Mouse (Mus musculus): ENCODE results near the gene Dydc1. TPM values are rescaled to one million over a fixed set of nuclear protein-coding genes. Genes with fewer than 3 reads are reported as not detected.

The Dydc1 gene
- polyA plus RNA-seq, 1 experiment from 2014 or later: 0.19 TPM

DNA sequence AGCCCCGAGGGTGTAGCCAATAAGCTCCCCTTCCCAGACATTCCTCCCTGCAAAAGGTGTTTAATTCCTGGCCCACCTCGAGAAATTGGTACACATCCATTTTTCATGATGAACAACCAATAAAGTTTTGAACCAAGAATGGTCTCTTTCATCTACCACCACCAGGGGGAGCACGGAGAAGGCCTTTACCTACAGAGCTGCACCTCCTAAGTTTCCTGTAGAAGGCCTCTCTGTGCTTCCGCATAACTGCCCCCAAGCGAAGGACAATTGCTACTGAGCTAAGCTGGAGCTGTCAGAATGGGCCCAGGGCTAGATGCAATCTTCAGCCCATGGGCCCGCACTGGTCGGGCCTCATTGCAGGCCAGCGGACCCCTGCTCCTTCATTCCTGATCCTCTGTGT, 18.1 kb downstream of the Dydc1 start:
- Histone ChIP-seq H3K9ac (ENCODE audit: low read length) (no peak overlapping the region), H3K36me3 (ENCODE audit: control insufficient read depth, insufficient read depth, low read length) (no peaks in the 10 kb centered on the region), H3K9me3 (ENCODE audit: control insufficient read depth, low read length) (no peaks in the 10 kb centered on the region), H3K27me3 (ENCODE audit: control insufficient read depth, insufficient read depth, low read depth, low read length) (no peaks in the 10 kb centered on the region), H3K4me1 (replicated peaks; ENCODE audit: control insufficient read depth, insufficient read depth, low read length) (no peaks in the 10 kb centered on the region), H3K4me2 (ENCODE audit: low read depth, low read length) (no peak overlapping the region), H3K4me3 (ENCODE audit: low read length) (no peak overlapping the region), H3K27ac (ENCODE audit: low read length) (no peak overlapping the region)
- WGBS: 42% methylated on average over 8 of the region's 8 CpGs
- 0 out of 2 replicates have a peak, but pooled peaks have one; percentile 23 for ATAC-seq (ENCODE audit: low read depth)

DNA sequence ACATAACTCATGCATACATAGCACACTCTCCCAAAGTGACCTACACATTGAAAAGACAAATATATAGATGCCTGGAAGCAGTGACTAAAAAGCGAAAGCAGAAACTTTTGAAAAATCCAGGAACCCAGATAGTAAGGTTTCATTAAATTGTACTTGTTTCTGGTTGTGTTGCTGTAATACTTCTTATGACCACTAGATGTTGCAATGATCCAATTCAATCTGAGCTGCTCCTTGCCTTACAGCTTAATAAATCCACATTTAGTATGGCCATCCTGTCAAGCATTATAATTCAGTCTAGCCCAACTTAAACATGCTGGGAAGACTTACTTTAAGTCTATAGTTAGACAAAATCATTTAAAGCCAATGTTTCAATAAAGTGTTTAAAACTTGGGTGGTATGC, 21.4 kb downstream of the Dydc1 start:
- H3K9ac ChIP-seq (ENCODE audit: low read length): no peak overlapping the region
- no peak for ATAC-seq (ENCODE audit: low read depth)
- no peaks in the 10 kb centered on the region for H3K4me1 ChIP-seq (replicated peaks; ENCODE audit: control insufficient read depth, insufficient read depth, low read length)
- no peaks in the 10 kb centered on the region for H3K27me3 ChIP-seq (ENCODE audit: control insufficient read depth, insufficient read depth, low read depth, low read length)
- no peak overlapping the region for H3K4me3 ChIP-seq (ENCODE audit: low read length)
- H3K27ac ChIP-seq (ENCODE audit: low read length): no peak overlapping the region
- 46% methylated on average over 1 of the region's 1 CpGs for WGBS
- H3K4me2 ChIP-seq (ENCODE audit: low read depth, low read length): no peak overlapping the region
- H3K9me3 ChIP-seq (ENCODE audit: control insufficient read depth, low read length): no peaks in the 10 kb centered on the region
- no peaks in the 10 kb centered on the region for H3K36me3 ChIP-seq (ENCODE audit: control insufficient read depth, insufficient read depth, low read length)

DNA sequence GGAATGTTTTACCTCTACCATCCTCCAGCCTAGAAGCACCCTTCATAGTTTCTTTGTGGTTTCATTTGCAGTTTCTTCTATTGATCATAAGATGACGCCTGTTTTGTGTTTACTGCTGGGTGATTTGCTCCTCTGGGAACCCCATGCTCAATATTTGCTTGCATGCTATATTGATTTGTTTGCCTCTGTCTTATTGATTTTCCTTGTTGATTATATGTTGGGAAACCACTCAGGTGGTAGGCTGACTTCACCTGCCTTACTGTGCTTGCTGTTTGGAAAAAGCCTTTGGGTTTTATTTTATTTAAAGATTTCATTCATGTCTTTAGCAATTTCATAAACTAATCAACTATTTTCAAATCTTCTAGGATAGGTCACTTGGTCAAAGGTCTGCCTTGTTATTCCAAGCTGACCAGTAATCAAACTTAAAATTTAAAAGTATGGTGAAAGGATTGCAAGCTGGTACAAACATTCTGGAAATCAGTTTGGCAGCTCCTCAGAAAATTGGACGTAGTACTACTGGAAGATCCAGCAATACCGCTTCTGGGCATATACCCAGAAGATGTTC, 23.7 kb downstream of the Dydc1 start:
- no peaks in the 10 kb centered on the region for H3K27me3 ChIP-seq (ENCODE audit: control insufficient read depth, insufficient read depth, low read depth, low read length)
- H3K4me1 ChIP-seq (replicated peaks; ENCODE audit: control insufficient read depth, insufficient read depth, low read length): no peaks in the 10 kb centered on the region
- H3K4me2 ChIP-seq (ENCODE audit: low read depth, low read length): no peak overlapping the region
- WGBS: 85% methylated on average over 3 of the region's 3 CpGs
- H3K4me3 ChIP-seq (ENCODE audit: low read length): no peak overlapping the region
- no peak overlapping the region for H3K9ac ChIP-seq (ENCODE audit: low read length)
- no peaks in the 10 kb centered on the region for H3K36me3 ChIP-seq (ENCODE audit: control insufficient read depth, insufficient read depth, low read length)
- no peaks in the 10 kb centered on the region for H3K9me3 ChIP-seq (ENCODE audit: control insufficient read depth, low read length)
- no peak for ATAC-seq (ENCODE audit: low read depth)
- H3K27ac ChIP-seq (ENCODE audit: low read length): no peak overlapping the region

DNA sequence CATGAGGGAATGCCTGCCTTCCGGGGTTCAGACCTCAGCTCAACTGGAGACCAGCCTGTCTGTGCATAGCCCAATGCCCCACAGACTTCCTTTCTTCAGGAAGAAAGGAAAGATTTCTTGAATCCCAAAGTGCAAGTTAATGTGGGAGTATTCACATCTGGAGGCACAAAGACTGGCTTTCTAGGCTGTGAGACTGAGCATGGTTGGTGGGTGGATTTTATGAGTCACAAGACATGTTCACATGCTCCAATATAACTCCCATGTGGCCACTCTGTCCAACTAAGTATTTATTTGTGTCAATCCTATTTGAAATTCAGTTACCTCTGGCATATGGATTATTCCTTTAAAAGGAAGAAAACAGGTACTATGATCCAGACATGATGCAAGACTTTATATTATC, 26.0 kb downstream of the Dydc1 start:
- Histone ChIP-seq H3K27ac (ENCODE audit: low read length) (no peak overlapping the region), H3K9ac (ENCODE audit: low read length) (no peak overlapping the region), H3K9me3 (ENCODE audit: control insufficient read depth, low read length) (no peaks in the 10 kb centered on the region), H3K4me1 (replicated peaks; ENCODE audit: control insufficient read depth, insufficient read depth, low read length) (no peaks in the 10 kb centered on the region), H3K4me2 (ENCODE audit: low read depth, low read length) (no peak overlapping the region), H3K27me3 (ENCODE audit: control insufficient read depth, insufficient read depth, low read depth, low read length) (no peaks in the 10 kb centered on the region), H3K4me3 (ENCODE audit: low read length) (no peak overlapping the region), H3K36me3 (ENCODE audit: control insufficient read depth, insufficient read depth, low read length) (no peaks in the 10 kb centered on the region)
- WGBS: 89% methylated on average over 1 of the region's 1 CpGs
- ATAC-seq (ENCODE audit: low read depth): no peak

DNA sequence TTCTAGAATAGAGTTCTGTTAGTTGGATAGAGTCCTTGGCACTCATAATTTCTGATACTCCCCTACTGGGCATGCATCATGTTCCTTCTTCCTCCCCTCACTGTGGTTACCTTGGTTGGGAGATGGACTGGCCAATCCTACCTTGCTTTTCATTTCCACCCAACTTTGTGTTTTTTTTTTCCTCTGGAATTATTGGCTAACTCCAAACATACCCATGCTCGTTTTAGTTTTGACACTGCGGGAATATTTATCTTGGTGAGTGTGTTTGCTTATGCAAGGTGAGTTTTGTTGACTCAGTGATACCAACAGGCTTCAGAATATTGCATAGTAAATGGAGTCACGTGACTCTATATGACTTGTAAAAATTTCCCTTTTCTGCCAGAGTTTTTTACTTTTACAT, 28.0 kb downstream of the Dydc1 start:
- no peak overlapping the region for H3K4me3 ChIP-seq (ENCODE audit: low read length)
- 57% methylated on average over 3 of the region's 3 CpGs for WGBS
- no peaks in the 10 kb centered on the region for H3K36me3 ChIP-seq (ENCODE audit: control insufficient read depth, insufficient read depth, low read length)
- H3K9ac ChIP-seq (ENCODE audit: low read length): no peak overlapping the region
- no peak overlapping the region for H3K27ac ChIP-seq (ENCODE audit: low read length)
- H3K4me1 ChIP-seq (replicated peaks; ENCODE audit: control insufficient read depth, insufficient read depth, low read length): no peaks in the 10 kb centered on the region
- no peaks in the 10 kb centered on the region for H3K27me3 ChIP-seq (ENCODE audit: control insufficient read depth, insufficient read depth, low read depth, low read length)
- H3K4me2 ChIP-seq (ENCODE audit: low read depth, low read length): no peak overlapping the region
- no peak for ATAC-seq (ENCODE audit: low read depth)
- no peaks in the 10 kb centered on the region for H3K9me3 ChIP-seq (ENCODE audit: control insufficient read depth, low read length)

DNA sequence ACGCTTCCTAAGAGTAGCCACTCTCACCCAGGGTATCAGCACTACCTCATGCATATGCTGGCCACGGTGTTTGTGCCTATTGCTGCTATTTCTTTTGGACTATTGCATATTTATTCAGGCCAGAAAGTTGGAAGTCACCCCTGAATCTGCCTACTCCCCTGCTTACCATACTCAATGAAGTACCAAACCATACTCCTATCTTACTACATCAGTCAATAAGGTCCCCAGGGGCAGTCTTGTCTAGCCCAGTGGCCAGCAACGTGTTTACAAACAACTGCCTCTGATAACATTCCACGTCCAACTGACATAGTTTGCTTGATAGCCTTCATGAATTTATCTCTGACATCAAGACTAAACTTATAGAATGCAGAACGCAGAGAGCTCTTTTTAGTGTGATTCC, 28.5 kb downstream of the Dydc1 start:
- no peak for ATAC-seq (ENCODE audit: low read depth)
- no peaks in the 10 kb centered on the region for H3K9me3 ChIP-seq (ENCODE audit: control insufficient read depth, low read length)

DNA sequence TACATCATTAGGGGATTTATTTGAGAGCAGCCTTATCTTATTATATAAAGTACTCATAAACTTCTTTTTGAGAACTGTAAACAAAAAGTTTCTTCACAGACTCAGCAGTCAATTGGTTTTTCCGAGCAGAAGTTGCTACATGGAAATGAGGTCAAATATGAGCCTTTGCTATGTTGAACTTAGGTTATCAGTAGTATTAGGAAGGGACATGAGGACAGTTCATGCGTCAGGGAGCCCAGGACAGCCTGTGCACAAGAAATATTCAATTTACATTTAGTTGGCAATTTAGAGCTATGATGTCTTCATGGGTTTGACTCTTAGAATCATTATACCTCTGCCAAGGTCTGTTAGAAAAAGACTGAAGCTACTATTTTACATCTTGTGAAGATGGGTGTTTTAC, 29.6 kb downstream of the Dydc1 start:
- H3K9ac ChIP-seq (ENCODE audit: low read length): no peak overlapping the region
- ATAC-seq (ENCODE audit: low read depth): no peak

More for the DNA sequence above, 28.5 kb downstream of the Dydc1 start:
- H3K4me3 ChIP-seq (ENCODE audit: low read length): no peak overlapping the region
- no peak overlapping the region for H3K9ac ChIP-seq (ENCODE audit: low read length)
- H3K4me2 ChIP-seq (ENCODE audit: low read depth, low read length): no peak overlapping the region
- no peak overlapping the region for H3K27ac ChIP-seq (ENCODE audit: low read length)
- H3K27me3 ChIP-seq (ENCODE audit: control insufficient read depth, insufficient read depth, low read depth, low read length): no peaks in the 10 kb centered on the region
- WGBS: 73% methylated on average over 5 of the region's 5 CpGs
- no peaks in the 10 kb centered on the region for H3K4me1 ChIP-seq (replicated peaks; ENCODE audit: control insufficient read depth, insufficient read depth, low read length)
- no peaks in the 10 kb centered on the region for H3K36me3 ChIP-seq (ENCODE audit: control insufficient read depth, insufficient read depth, low read length)

DNA sequence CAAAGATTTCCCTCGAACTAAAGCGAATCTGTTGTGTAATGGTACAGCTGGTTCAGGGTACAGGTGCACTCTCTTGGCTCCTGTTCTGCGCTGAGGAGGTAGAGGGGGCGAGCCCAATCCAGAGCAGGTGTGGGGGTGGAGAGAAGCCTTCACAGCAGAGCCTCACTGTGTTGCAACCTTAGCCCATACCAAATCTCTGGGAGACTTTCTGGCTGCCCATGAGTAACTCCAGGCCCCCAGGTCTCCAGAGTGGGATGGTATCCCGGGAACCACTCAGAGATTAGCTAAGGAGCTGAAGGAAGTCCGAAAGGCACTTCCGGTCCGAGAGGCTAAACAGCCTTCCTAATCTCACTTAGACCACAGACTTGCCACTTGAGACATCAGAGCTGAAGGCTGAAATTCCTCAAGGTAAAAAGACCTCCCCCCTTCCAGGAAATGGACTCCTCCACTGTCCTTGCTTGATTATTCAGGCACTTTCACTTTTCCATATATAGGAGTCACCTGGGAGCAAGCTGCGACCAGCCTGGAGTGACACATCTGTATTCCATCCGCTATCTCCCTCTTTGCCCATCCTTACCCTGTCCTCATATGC, 32.2 kb downstream of the Dydc1 start, which contains the start of gene Mat1a:
TSS of gene Mat1a (plus strand) at position 183 of the 592 bp plus-strand sequence.
- H3K27me3 ChIP-seq (ENCODE audit: control insufficient read depth, insufficient read depth, low read depth, low read length): no peaks in the 10 kb centered on the region
- H3K4me2 ChIP-seq (ENCODE audit: low read depth, low read length): peak within 1 kb of the TSS; percentile 42
- WGBS: 50% methylated on average over 10 of the region's 10 CpGs
- H3K4me3 ChIP-seq (ENCODE audit: low read length): peak within 1 kb of the TSS; percentile 14
- H3K9me3 ChIP-seq (ENCODE audit: control insufficient read depth, low read length): no peaks in the 10 kb centered on the region
- H3K36me3 ChIP-seq (ENCODE audit: control insufficient read depth, insufficient read depth, low read length): no peaks in the 10 kb centered on the region
- no peaks in the 10 kb centered on the region for H3K4me1 ChIP-seq (replicated peaks; ENCODE audit: control insufficient read depth, insufficient read depth, low read length)
- peak; percentile 96 for ATAC-seq (ENCODE audit: low read depth)
- peak within 1 kb of the TSS; percentile 28 for H3K27ac ChIP-seq (ENCODE audit: low read length)
- H3K9ac ChIP-seq (ENCODE audit: low read length): 0 out of 2 replicates have a peak within 1 kb of the TSS, but pooled peaks have one; percentile 33

More for the DNA sequence above, 29.6 kb downstream of the Dydc1 start:
- Histone ChIP-seq H3K4me3 (ENCODE audit: low read length) (no peak overlapping the region), H3K4me1 (replicated peaks; ENCODE audit: control insufficient read depth, insufficient read depth, low read length) (no peaks in the 10 kb centered on the region), H3K9me3 (ENCODE audit: control insufficient read depth, low read length) (no peaks in the 10 kb centered on the region), H3K27me3 (ENCODE audit: control insufficient read depth, insufficient read depth, low read depth, low read length) (no peaks in the 10 kb centered on the region), H3K36me3 (ENCODE audit: control insufficient read depth, insufficient read depth, low read length) (no peaks in the 10 kb centered on the region), H3K27ac (ENCODE audit: low read length) (no peak overlapping the region), H3K4me2 (ENCODE audit: low read depth, low read length) (no peak overlapping the region)
- 38% methylated on average over 2 of the region's 2 CpGs for WGBS

DNA sequence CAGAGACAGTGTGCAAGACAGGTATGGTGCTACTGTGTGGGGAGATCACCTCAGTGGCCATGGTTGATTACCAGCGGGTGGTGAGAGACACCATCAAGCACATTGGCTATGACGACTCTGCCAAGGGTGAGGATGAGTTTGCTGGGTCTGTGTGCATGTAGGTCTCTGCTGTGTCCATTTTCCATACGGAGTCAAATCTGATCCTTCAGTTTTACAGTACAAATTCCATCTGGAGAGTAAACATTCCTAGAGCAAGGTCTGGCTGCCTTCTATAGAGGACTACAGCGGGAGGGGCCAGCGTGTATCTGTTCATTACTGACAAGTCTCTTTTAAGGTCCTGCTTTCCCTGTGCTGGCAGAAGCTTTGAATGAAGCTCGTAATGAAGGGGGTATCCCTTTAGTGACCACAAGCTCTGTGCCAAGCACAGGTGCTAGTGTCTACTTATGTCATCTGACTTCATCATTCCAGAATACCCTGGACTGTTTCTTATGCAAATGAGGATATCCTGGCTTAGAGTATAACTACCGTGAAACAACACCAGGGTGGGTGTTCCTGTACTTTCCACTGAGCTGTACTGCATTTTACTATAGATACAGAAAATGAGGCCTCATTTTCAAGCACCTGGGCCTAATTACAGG, 38.4 kb downstream of the Dydc1 start:
- no peak overlapping the region for H3K4me2 ChIP-seq (ENCODE audit: low read depth, low read length)
- H3K9ac ChIP-seq (ENCODE audit: low read length): no peak overlapping the region
- no peak overlapping the region for H3K4me3 ChIP-seq (ENCODE audit: low read length)
- 79% methylated on average over 7 of the region's 7 CpGs for WGBS
- no peaks in the 10 kb centered on the region for H3K4me1 ChIP-seq (replicated peaks; ENCODE audit: control insufficient read depth, insufficient read depth, low read length)
- H3K36me3 ChIP-seq (ENCODE audit: control insufficient read depth, insufficient read depth, low read length): no peaks in the 10 kb centered on the region
- no peaks in the 10 kb centered on the region for H3K27me3 ChIP-seq (ENCODE audit: control insufficient read depth, insufficient read depth, low read depth, low read length)
- H3K27ac ChIP-seq (ENCODE audit: low read length): no peak overlapping the region
- H3K9me3 ChIP-seq (ENCODE audit: control insufficient read depth, low read length): no peaks in the 10 kb centered on the region
- no peak for ATAC-seq (ENCODE audit: low read depth)

Data from lung, embryonic 16.5 days (tissue).